Mouse (Mus musculus): ENCODE measurements around the gene Ubr7.

- TF ChIP-seq POLR2A (IDR thresholded peaks at IDR 0.05; ENCODE audit: borderline replicate concordance, extremely low read depth, low read depth, low read length) (no peak), CTCF (IDR thresholded peaks at IDR 0.05; ENCODE audit: insufficient read depth, low read length) (no peak)
Measured at GRCm38 (mm10) chr12:102758936-102759335, 1.2 kb downstream of the Ubr7 start.
